Mouse (Mus musculus): Measurements from ENCODE around the gene Mapk7. TPM values are rescaled to one million over a fixed set of nuclear protein-coding genes. Genes with fewer than 3 reads are reported as not detected.

The Mapk7 gene
- total and polyA plus RNA-seq, 2 experiments, result 1.2 to 4.7 TPM

DNA sequence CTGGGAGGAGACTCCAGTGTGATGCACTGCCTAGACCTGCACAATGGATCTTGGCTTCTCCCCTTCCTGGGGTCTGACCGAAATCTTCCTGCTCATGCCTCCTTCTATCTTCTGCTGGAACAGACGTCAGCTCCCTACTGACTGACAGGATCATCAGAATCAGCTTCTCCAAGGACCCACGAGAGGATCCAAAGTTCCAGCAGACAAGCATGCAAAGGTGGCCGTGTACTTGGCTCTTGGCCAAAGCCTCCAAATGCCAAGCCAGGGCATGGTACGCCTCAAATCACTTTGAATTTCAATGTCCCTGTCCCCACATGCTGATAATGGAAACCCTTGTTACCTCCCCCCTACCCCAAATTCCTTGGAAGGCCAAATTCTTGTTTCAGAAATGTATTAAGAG lies 46.2 kb downstream of the Mapk7 start:
- Histone ChIP-seq H3K4me1 (ENCODE audit: control insufficient read depth, insufficient read depth, low read length) (peaks cover 2% of the 10 kb centered on the region; the same call in 1 of the 2 replicates), H3K9ac (ENCODE audit: low read depth, low read length) (no peak overlapping the region), H3K27ac (replicated peaks; ENCODE audit: insufficient read depth, low read depth, low read length) (no peak overlapping the region), H3K4me3 (ENCODE audit: insufficient read depth, low read depth, low read length) (no peak overlapping the region), H3K36me3 (ENCODE audit: control insufficient read depth, insufficient read depth, low read length) (no peaks in the 10 kb centered on the region), H3K27me3 (ENCODE audit: control insufficient read depth, insufficient read depth, low read length) (peaks cover 7% of the 10 kb centered on the region), H3K79me2 (ENCODE audit: control insufficient read depth, insufficient read depth, low read length) (no peaks in the 10 kb centered on the region)
- TF ChIP-seq CTCF (IDR thresholded peaks at IDR 0.05; ENCODE audit: low read depth, low read length) (no peak), POLR2A (IDR thresholded peaks at IDR 0.05; ENCODE audit: extremely low read depth, insufficient read depth, low read length) (no peak)
- WGBS, result 58% methylated on average over 5 of the region's 5 CpGs
- no peak for DNase-seq (ENCODE audit: extremely low read depth, low read depth, low spot score)

- Histone ChIP-seq H3K27me3 (ENCODE audit: control insufficient read depth, insufficient read depth, low read length) (peaks cover 7% of the 10 kb centered on the region), H3K9ac (ENCODE audit: low read depth, low read length) (no peak overlapping the region), H3K4me1 (ENCODE audit: control insufficient read depth, insufficient read depth, low read length) (peaks cover 3% of the 10 kb centered on the region; the same call in 1 of the 2 replicates), H3K36me3 (ENCODE audit: control insufficient read depth, insufficient read depth, low read length) (no peaks in the 10 kb centered on the region), H3K27ac (replicated peaks; ENCODE audit: insufficient read depth, low read depth, low read length) (no peak overlapping the region), H3K4me3 (ENCODE audit: insufficient read depth, low read depth, low read length) (no peak overlapping the region), H3K79me2 (ENCODE audit: control insufficient read depth, insufficient read depth, low read length) (no peaks in the 10 kb centered on the region)
- TF ChIP-seq POLR2A (IDR thresholded peaks at IDR 0.05; ENCODE audit: extremely low read depth, insufficient read depth, low read length) (no peak), CTCF (IDR thresholded peaks at IDR 0.05; ENCODE audit: low read depth, low read length) (no peak)
- no peak for DNase-seq (ENCODE audit: extremely low read depth, low read depth, low spot score)
- 86% methylated on average over 8 of the region's 8 CpGs for WGBS
Observed at GRCm38 (mm10) chr11:61447296-61447695, 46.9 kb downstream of the Mapk7 start.

DNA sequence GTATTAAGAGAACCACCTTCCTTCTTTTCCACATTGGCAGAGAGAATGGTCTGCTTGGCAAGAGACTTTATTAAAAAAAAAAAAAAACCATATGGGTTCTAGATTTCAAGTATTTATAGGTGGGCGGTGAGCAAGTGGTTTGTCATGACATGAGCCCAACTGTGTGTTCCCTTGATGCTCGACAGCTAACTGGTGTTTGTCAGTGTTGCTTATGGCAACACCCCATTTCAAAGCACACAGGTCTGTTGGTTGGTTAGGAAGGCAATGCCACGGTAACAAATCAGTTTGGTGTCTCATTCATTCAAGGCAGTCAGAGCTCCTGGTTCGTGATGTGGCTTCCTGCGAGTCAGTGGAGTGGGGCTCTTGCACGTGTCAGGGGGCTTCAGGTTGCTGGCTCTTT lies 50.4 kb downstream of the Mapk7 start:
- H3K4me1 ChIP-seq (ENCODE audit: control insufficient read depth, insufficient read depth, low read length), result peaks cover 3% of the 10 kb centered on the region; the same call in 1 of the 2 replicates
- no peak overlapping the region for H3K27ac ChIP-seq (replicated peaks; ENCODE audit: insufficient read depth, low read depth, low read length)
- no peaks in the 10 kb centered on the region for H3K36me3 ChIP-seq (ENCODE audit: control insufficient read depth, insufficient read depth, low read length)
- TF ChIP-seq POLR2A (IDR thresholded peaks at IDR 0.05; ENCODE audit: extremely low read depth, insufficient read depth, low read length), result no peak
- no peak for TF ChIP-seq CTCF (IDR thresholded peaks at IDR 0.05; ENCODE audit: low read depth, low read length)
- H3K4me3 ChIP-seq (ENCODE audit: insufficient read depth, low read depth, low read length), result no peak overlapping the region
- no peaks in the 10 kb centered on the region for H3K79me2 ChIP-seq (ENCODE audit: control insufficient read depth, insufficient read depth, low read length)
- 95% methylated on average over 6 of the region's 6 CpGs for WGBS
- DNase-seq (ENCODE audit: extremely low read depth, low read depth, low spot score), result no peak
- no peak overlapping the region for H3K9ac ChIP-seq (ENCODE audit: low read depth, low read length)
- peaks cover 3% of the 10 kb centered on the region; the same call in 1 of the 2 replicates for H3K27me3 ChIP-seq (ENCODE audit: control insufficient read depth, insufficient read depth, low read length)

GRCm38 (mm10) chr11:61441670-61442069 lies 52.5 kb downstream of the Mapk7 start:
- Histone ChIP-seq H3K79me2 (ENCODE audit: control insufficient read depth, insufficient read depth, low read length) (no peaks in the 10 kb centered on the region), H3K27ac (replicated peaks; ENCODE audit: insufficient read depth, low read depth, low read length) (no peak overlapping the region), H3K36me3 (ENCODE audit: control insufficient read depth, insufficient read depth, low read length) (no peaks in the 10 kb centered on the region), H3K4me3 (ENCODE audit: insufficient read depth, low read depth, low read length) (no peak overlapping the region), H3K27me3 (ENCODE audit: control insufficient read depth, insufficient read depth, low read length) (peaks cover 3% of the 10 kb centered on the region; the same call in 1 of the 2 replicates), H3K9ac (ENCODE audit: low read depth, low read length) (no peak overlapping the region), H3K4me1 (ENCODE audit: control insufficient read depth, insufficient read depth, low read length) (peaks cover 3% of the 10 kb centered on the region; the same call in 1 of the 2 replicates)
- no peak for DNase-seq (ENCODE audit: extremely low read depth, low read depth, low spot score)
- TF ChIP-seq CTCF (IDR thresholded peaks at IDR 0.05; ENCODE audit: low read depth, low read length) (no peak), POLR2A (IDR thresholded peaks at IDR 0.05; ENCODE audit: extremely low read depth, insufficient read depth, low read length) (no peak)
- WGBS, result 97% methylated on average over 7 of the region's 7 CpGs

GRCm38 (mm10) chr11:61440416-61440815 lies 53.8 kb downstream of the Mapk7 start:
- TF ChIP-seq CTCF (IDR thresholded peaks at IDR 0.05; ENCODE audit: low read depth, low read length), result no peak
- no peak for TF ChIP-seq POLR2A (IDR thresholded peaks at IDR 0.05; ENCODE audit: extremely low read depth, insufficient read depth, low read length)
- Histone ChIP-seq H3K79me2 (ENCODE audit: control insufficient read depth, insufficient read depth, low read length) (no peaks in the 10 kb centered on the region), H3K4me3 (ENCODE audit: insufficient read depth, low read depth, low read length) (no peak overlapping the region)

DNA sequence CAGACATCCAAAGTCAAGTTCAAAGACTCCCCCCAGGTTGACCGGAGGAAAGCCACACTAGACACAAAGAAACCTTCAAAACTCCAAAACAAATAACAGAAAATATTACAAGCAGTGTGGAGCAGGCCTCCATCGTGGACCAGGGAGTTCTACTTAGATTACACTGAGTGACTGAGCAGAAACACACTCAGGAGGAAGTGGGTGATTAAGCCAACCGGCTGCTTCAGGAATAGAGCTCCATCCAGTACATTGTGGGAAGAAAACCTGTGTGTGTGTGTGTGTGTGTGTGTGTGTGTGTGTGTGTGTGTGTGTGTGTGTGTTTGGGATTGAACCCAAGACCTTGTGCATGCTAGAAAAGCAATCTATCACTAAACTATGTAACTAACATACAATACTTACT lies 55.0 kb downstream of the Mapk7 start:
- H3K27ac ChIP-seq (replicated peaks; ENCODE audit: insufficient read depth, low read depth, low read length), result no peak overlapping the region

More at GRCm38 (mm10) chr11:61440416-61440815, 53.8 kb downstream of the Mapk7 start:
- Histone ChIP-seq H3K27ac (replicated peaks; ENCODE audit: insufficient read depth, low read depth, low read length) (no peak overlapping the region), H3K36me3 (ENCODE audit: control insufficient read depth, insufficient read depth, low read length) (no peaks in the 10 kb centered on the region), H3K9ac (ENCODE audit: low read depth, low read length) (no peak overlapping the region), H3K27me3 (ENCODE audit: control insufficient read depth, insufficient read depth, low read length) (peaks cover 3% of the 10 kb centered on the region; the same call in 1 of the 2 replicates), H3K4me1 (ENCODE audit: control insufficient read depth, insufficient read depth, low read length) (peaks cover 3% of the 10 kb centered on the region; the same call in 1 of the 2 replicates)
- 98% methylated on average over 4 of the region's 4 CpGs for WGBS
- no peak for DNase-seq (ENCODE audit: extremely low read depth, low read depth, low spot score)

More for the DNA sequence above, 55.0 kb downstream of the Mapk7 start:
- DNase-seq (ENCODE audit: extremely low read depth, low read depth, low spot score), result no peak
- WGBS, result 68% methylated on average over 3 of the region's 3 CpGs
- Histone ChIP-seq H3K4me1 (ENCODE audit: control insufficient read depth, insufficient read depth, low read length) (peaks cover 3% of the 10 kb centered on the region; the same call in 1 of the 2 replicates), H3K36me3 (ENCODE audit: control insufficient read depth, insufficient read depth, low read length) (no peaks in the 10 kb centered on the region), H3K9ac (ENCODE audit: low read depth, low read length) (no peak overlapping the region), H3K79me2 (ENCODE audit: control insufficient read depth, insufficient read depth, low read length) (no peaks in the 10 kb centered on the region), H3K27me3 (ENCODE audit: control insufficient read depth, insufficient read depth, low read length) (peaks cover 6% of the 10 kb centered on the region), H3K4me3 (ENCODE audit: insufficient read depth, low read depth, low read length) (no peak overlapping the region)
- no peak for TF ChIP-seq CTCF (IDR thresholded peaks at IDR 0.05; ENCODE audit: low read depth, low read length)

Other genes with a start within 250 kb of the Mapk7 start
- 229 and 294 TPM in 2 replicates for gene Aldh3a2, start 226.9 kb downstream of the Mapk7 start, total RNA-seq (2014; rRNA removed)
- 251 and 399 TPM in 2 replicates for gene Aldh3a2, start 226.9 kb downstream of the Mapk7 start, polyA plus RNA-seq (2012; rRNA removed)
- gene Slc47a2, start 151.5 kb downstream of the Mapk7 start, total RNA-seq (2014; rRNA removed), result not detected in 2 replicates
- gene Slc47a2, start 151.5 kb downstream of the Mapk7 start, polyA plus RNA-seq (2012; rRNA removed), result not detected in 2 replicates
- gene Slc47a1, start 116.1 kb downstream of the Mapk7 start, total RNA-seq (2014; rRNA removed), result 160 and 169 TPM in 2 replicates
- gene Slc47a1, start 116.1 kb downstream of the Mapk7 start, polyA plus RNA-seq (2012; rRNA removed), result 151 and 163 TPM in 2 replicates
- gene Rnf112, start 40.3 kb downstream of the Mapk7 start, total RNA-seq (2014; rRNA removed), result not detected in 2 replicates
- gene Rnf112, start 40.3 kb downstream of the Mapk7 start, polyA plus RNA-seq (2012; rRNA removed), result not detected in 2 replicates
- gene Mfap4, start 9.0 kb downstream of the Mapk7 start, total RNA-seq (2014; rRNA removed), result 0.28 and 0.81 TPM in 2 replicates
- gene Mfap4, start 9.0 kb downstream of the Mapk7 start, polyA plus RNA-seq (2012; rRNA removed), result 4.2 and 6.5 TPM in 2 replicates
- 1.1 and 1.7 TPM in 2 replicates for gene B9d1, start 10.7 kb upstream of the Mapk7 start, total RNA-seq (2014; rRNA removed)
- gene B9d1, start 10.7 kb upstream of the Mapk7 start, polyA plus RNA-seq (2012; rRNA removed), result 1.7 and 2.2 TPM in 2 replicates
- gene Epn2, start 85.3 kb upstream of the Mapk7 start, total RNA-seq (2014; rRNA removed), result 5.7 and 6.1 TPM in 2 replicates
- gene Epn2, start 85.3 kb upstream of the Mapk7 start, polyA plus RNA-seq (2012; rRNA removed), result 3.2 and 4.5 TPM in 2 replicates
- 3.8 and 5.0 TPM in 2 replicates for gene Grap, start 158.9 kb upstream of the Mapk7 start, total RNA-seq (2014; rRNA removed)
- gene Grap, start 158.9 kb upstream of the Mapk7 start, polyA plus RNA-seq (2012; rRNA removed), result 2.8 and 3.4 TPM in 2 replicates
- gene Fam83g, start 189.7 kb upstream of the Mapk7 start, total RNA-seq (2014; rRNA removed), result 1.0 and 1.5 TPM in 2 replicates
- 1.4 TPM in 2 replicates for gene Fam83g, start 189.7 kb upstream of the Mapk7 start, polyA plus RNA-seq (2012; rRNA removed)
- gene Slc5a10, start 226.4 kb upstream of the Mapk7 start, total RNA-seq (2014; rRNA removed), result 0.07 TPM in 1 of 2 replicates, not detected in the other
- not detected in 2 replicates for gene Slc5a10, start 226.4 kb upstream of the Mapk7 start, polyA plus RNA-seq (2012; rRNA removed)

All from liver, adult 2 months (tissue).